Mouse (Mus musculus) bone marrow, adult 2 months (tissue): ENCODE data around the gene Slf1. TPM values are rescaled to one million over a fixed set of nuclear protein-coding genes. Genes with fewer than 3 reads are reported as not detected.

ENCODE experiments used
- H3K27ac ChIP-seq: fragments of 200-500 bp; 2 replicates; pipeline ENCODE4 v1.5.1; 2012; ENCODE audit warnings: low read depth, mild to moderate bottlenecking, control low read depth, inconsistent platforms, low read length; ENCODE audit not compliant: control insufficient read depth, poor library complexity, insufficient read depth
- H3K4me1 ChIP-seq: fragments of 200-500 bp; 2 replicates; pipeline ENCODE4 v1.6.1; 2011; ENCODE audit warnings: low read length; ENCODE audit not compliant: control insufficient read depth, insufficient read depth
- H3K4me3 ChIP-seq: fragments of 200-500 bp; replicated peaks from 2 replicates; pipeline ENCODE3; 2011; ENCODE audit warnings: mild to moderate bottlenecking, low read depth, low read length, control low read depth; ENCODE audit not compliant: control insufficient read depth
- CTCF ChIP-seq: fragments of 200-500 bp; IDR thresholded peaks from 2 replicates; pipeline ENCODE4 v1.5.1; 2011; ENCODE audit warnings: low read length, control low read depth; ENCODE audit not compliant: control insufficient read depth, insufficient read depth
- POLR2A ChIP-seq: fragments of 200-500 bp; IDR thresholded peaks from 2 replicates; pipeline ENCODE4 v1.6.1; 2011; ENCODE audit warnings: low read depth, mild to moderate bottlenecking, control low read depth, low read length, borderline replicate concordance; ENCODE audit not compliant: control insufficient read depth
- WGBS: fragments of 180-500 bp; shearing (Covaris S2); methylation state at CpG from one replicate; pipeline ENCODE4 v1.1.7; 2018; 5-methylcytosine and 5-hydroxymethylcytosine counted together
- polyA plus RNA-seq: library from polyadenylated mRNA; stranded (reverse); fragments of >200 nt; gene quantifications from 2 replicates; pipeline ENCODE4 v1.2.4, GENCODE M21; 2011; ENCODE audit warnings: low replicate concordance; ENCODE audit not compliant: missing spikeins, insufficient read depth, insufficient read length

Slf1 gene
- polyA plus RNA-seq, 1 experiment = 7.0 TPM

- TF ChIP-seq CTCF (no peak), POLR2A (no peak)
- H3K4me1 ChIP-seq = no peaks in the 10 kb centered on the region
- H3K4me3 ChIP-seq = no peak overlapping the region
- H3K27ac ChIP-seq = no peak overlapping the region
These were observed 63.2 kb downstream of the Slf1 start for GRCm38 (mm10) chr13:77072030-77072429.

- 85% methylated on average over 1 of the region's 1 CpGs for WGBS
- H3K4me1 ChIP-seq = no peaks in the 10 kb centered on the region
These were observed 66.4 kb downstream of the Slf1 start for GRCm38 (mm10) chr13:77068847-77069246.

GRCm38 (mm10) chr13:77063221-77063620 lies 72.1 kb downstream of the Slf1 start:
- TF ChIP-seq POLR2A (no peak), CTCF (no peak)
- no peak overlapping the region for H3K27ac ChIP-seq
- 83% methylated on average over 1 of the region's 1 CpGs for WGBS
- no peaks in the 10 kb centered on the region for H3K4me1 ChIP-seq
- H3K4me3 ChIP-seq = no peak overlapping the region

More at GRCm38 (mm10) chr13:77068847-77069246, 66.4 kb downstream of the Slf1 start:
- no peak for TF ChIP-seq POLR2A
- Histone ChIP-seq H3K27ac (no peak overlapping the region), H3K4me3 (no peak overlapping the region)

GRCm38 (mm10) chr13:77049736-77050135 lies 85.5 kb downstream of the Slf1 start:
- 79% methylated on average over 3 of the region's 3 CpGs for WGBS
- Histone ChIP-seq H3K4me1 (no peaks in the 10 kb centered on the region), H3K4me3 (no peak overlapping the region), H3K27ac (no peak overlapping the region)
- TF ChIP-seq POLR2A (no peak), CTCF (no peak)

- TF ChIP-seq CTCF (no peak), POLR2A (no peak)
- Histone ChIP-seq H3K4me3 (no peak overlapping the region), H3K27ac (no peak overlapping the region), H3K4me1 (no peaks in the 10 kb centered on the region)
- WGBS = 85% methylated on average over 1 of the region's 1 CpGs
These were observed 86.8 kb downstream of the Slf1 start for GRCm38 (mm10) chr13:77048461-77048860.

- TF ChIP-seq CTCF (no peak), POLR2A (no peak)
- no peak overlapping the region for H3K4me3 ChIP-seq
- H3K27ac ChIP-seq = no peak overlapping the region
- 89% methylated on average over 6 of the region's 6 CpGs for WGBS
- H3K4me1 ChIP-seq = no peaks in the 10 kb centered on the region
These were observed 87.9 kb downstream of the Slf1 start for GRCm38 (mm10) chr13:77047179-77047931.

GRCm38 (mm10) chr13:77046416-77046815 lies 88.9 kb downstream of the Slf1 start:
- Histone ChIP-seq H3K27ac (no peak overlapping the region), H3K4me1 (no peaks in the 10 kb centered on the region), H3K4me3 (no peak overlapping the region)
- TF ChIP-seq CTCF (no peak), POLR2A (no peak)
- 89% methylated on average over 10 of the region's 10 CpGs for WGBS

- Histone ChIP-seq H3K4me3 (no peak overlapping the region), H3K27ac (no peak overlapping the region), H3K4me1 (no peaks in the 10 kb centered on the region)
- 85% methylated on average over 1 of the region's 1 CpGs for WGBS
- TF ChIP-seq POLR2A = no peak
- TF ChIP-seq CTCF = no peak
These were observed 89.9 kb downstream of the Slf1 start for GRCm38 (mm10) chr13:77045375-77045774.

- no peak overlapping the region for H3K27ac ChIP-seq
- H3K4me1 ChIP-seq = no peaks in the 10 kb centered on the region
- TF ChIP-seq POLR2A (no peak), CTCF (no peak)
- WGBS = 65% methylated on average over 1 of the region's 1 CpGs
- no peak overlapping the region for H3K4me3 ChIP-seq
These were observed 91.9 kb downstream of the Slf1 start for GRCm38 (mm10) chr13:77043375-77043774.
